Mouse (Mus musculus) hindbrain, embryonic 16.5 days (tissue): ENCODE measurements around the gene Cyp39a1. TPM values are rescaled to one million over a fixed set of nuclear protein-coding genes. Genes with fewer than 3 reads are reported as not detected.

Experiments
- ATAC-seq: fragments of 200-750 bp; cut with Nextera tagmentation; 2 replicates; pipeline ENCODE4 v1.8.0; 2017; ENCODE audit warnings: moderate TSS enrichment, moderate library complexity
- H3K27ac ChIP-seq: fragments of 300-500 bp; sonication (generic); 2 replicates; pipeline ENCODE4 v1.5.1; 2014; ENCODE audit warnings: low read depth, mild to moderate bottlenecking, control low read depth, low read length, moderate library complexity
- H3K27me3 ChIP-seq: fragments of 300-500 bp; sonication (generic); replicated peaks from 2 replicates; pipeline ENCODE4 v1.6.1; 2014; ENCODE audit warnings: low read length; ENCODE audit not compliant: control insufficient read depth, insufficient read depth
- H3K36me3 ChIP-seq: fragments of 300-500 bp; sonication (generic); 2 replicates; pipeline ENCODE4 v1.6.1; 2014; ENCODE audit warnings: mild to moderate bottlenecking, low read length, moderate library complexity, mixed read lengths; ENCODE audit not compliant: control insufficient read depth, insufficient read depth
- H3K4me1 ChIP-seq: fragments of 300-500 bp; sonication (generic); 2 replicates; pipeline ENCODE4 v1.6.1; 2014; ENCODE audit warnings: low read depth, low read length; ENCODE audit not compliant: control insufficient read depth, insufficient read depth
- H3K4me2 ChIP-seq: fragments of 300-500 bp; sonication (generic); 2 replicates; pipeline ENCODE4 v1.6.1; 2014; ENCODE audit warnings: mild to moderate bottlenecking, low read length, control low read depth, moderate library complexity
- H3K4me3 ChIP-seq: fragments of 300-500 bp; sonication (generic); 2 replicates; pipeline ENCODE4 v1.5.1; 2014; ENCODE audit warnings: mild to moderate bottlenecking, low read length, control low read depth, moderate library complexity
- H3K9ac ChIP-seq: fragments of 300-500 bp; sonication (generic); 2 replicates; pipeline ENCODE4 v1.6.1; 2014; ENCODE audit warnings: low read depth, mild to moderate bottlenecking, control low read depth, low read length, moderate library complexity
- H3K9me3 ChIP-seq: fragments of 300-500 bp; sonication (generic); 2 replicates; pipeline ENCODE4 v1.6.1; 2014; ENCODE audit warnings: mild to moderate bottlenecking, low read length, moderate library complexity; ENCODE audit not compliant: control insufficient read depth
- WGBS: fragments of 180-500 bp; shearing (Covaris S2); extraction: QIAGEN DNeasy Blood & Tissue Kit; methylation state at CpG from one replicate; pipeline ENCODE4 v1.1.7; 2014; 5-methylcytosine and 5-hydroxymethylcytosine counted together
- polyA plus RNA-seq: library from polyadenylated mRNA; unstranded; fragments of >200 nt; fragmentation: Nextera tagmentation; extraction: Ambion mirVana; gene quantifications from 2 replicates; pipeline ENCODE4 v1.2.1, GENCODE M21; 2015

Cyp39a1 gene
- polyA plus RNA-seq, 1 experiment from 2014 or later, result 15.1 TPM

GRCm38 (mm10) chr17:43789376-43789775, 122.2 kb downstream of the Cyp39a1 start:
- no peaks in the 10 kb centered on the region for H3K27me3 ChIP-seq
- no peaks in the 10 kb centered on the region for H3K4me1 ChIP-seq
- H3K9ac ChIP-seq, result no peak overlapping the region
- H3K27ac ChIP-seq, result no peak overlapping the region
- no peak for ATAC-seq
- no peaks in the 10 kb centered on the region for H3K36me3 ChIP-seq
- no peak overlapping the region for H3K4me3 ChIP-seq
- no peaks in the 10 kb centered on the region for H3K9me3 ChIP-seq
- H3K4me2 ChIP-seq, result no peak overlapping the region

GRCm38 (mm10) chr17:43791751-43792150, 124.5 kb downstream of the Cyp39a1 start:
- WGBS, result 93% methylated on average over 3 of the region's 3 CpGs
- no peak for ATAC-seq

GRCm38 (mm10) chr17:43794731-43795280, 127.6 kb downstream of the Cyp39a1 start:
- no peak for ATAC-seq
- no peak overlapping the region for H3K4me2 ChIP-seq
- no peak overlapping the region for H3K27ac ChIP-seq
- no peaks in the 10 kb centered on the region for H3K27me3 ChIP-seq
- WGBS, result 68% methylated on average over 1 of the region's 1 CpGs
- no peaks in the 10 kb centered on the region for H3K36me3 ChIP-seq
- no peak overlapping the region for H3K9ac ChIP-seq
- no peaks in the 10 kb centered on the region for H3K4me1 ChIP-seq
- no peaks in the 10 kb centered on the region for H3K9me3 ChIP-seq
- H3K4me3 ChIP-seq, result no peak overlapping the region

More at GRCm38 (mm10) chr17:43791751-43792150, 124.5 kb downstream of the Cyp39a1 start:
- Histone ChIP-seq H3K9ac (no peak overlapping the region), H3K36me3 (no peaks in the 10 kb centered on the region), H3K4me1 (no peaks in the 10 kb centered on the region), H3K4me3 (no peak overlapping the region), H3K4me2 (no peak overlapping the region), H3K27ac (no peak overlapping the region), H3K27me3 (no peaks in the 10 kb centered on the region), H3K9me3 (no peaks in the 10 kb centered on the region)

Other genes starting within 250 kb of the Cyp39a1 start
- gene Mep1a, start 164.6 kb upstream of the Cyp39a1 start, polyA plus RNA-seq, result 0.06 and 0.20 TPM in 2 replicates
- 1.1 and 1.3 TPM in 2 replicates for gene Ankrd66, start 123.8 kb upstream of the Cyp39a1 start, polyA plus RNA-seq
- gene Pla2g7, start 99.3 kb upstream of the Cyp39a1 start, polyA plus RNA-seq, result 148 and 226 TPM in 2 replicates
- 0.46 and 0.79 TPM in 2 replicates for gene Tdrd6, start 37.1 kb upstream of the Cyp39a1 start, polyA plus RNA-seq
- 97.4 and 99.1 TPM in 2 replicates for gene Slc25a27, start 211 bp upstream of the Cyp39a1 start, polyA plus RNA-seq
- 136 and 147 TPM in 2 replicates for gene Rcan2, start 133.9 kb downstream of the Cyp39a1 start, polyA plus RNA-seq